Mouse (Mus musculus): ENCODE measurements around the gene Sfrp2. TPM values are rescaled to one million over a fixed set of nuclear protein-coding genes. Genes with fewer than 3 reads are reported as not detected.
A peak's percentile ranks its signal among the peaks of the same experiment; 100 is the strongest.

The Sfrp2 gene
- polyA plus RNA-seq, 1 experiment from 2014 or later, result 41.8 TPM

DNA sequence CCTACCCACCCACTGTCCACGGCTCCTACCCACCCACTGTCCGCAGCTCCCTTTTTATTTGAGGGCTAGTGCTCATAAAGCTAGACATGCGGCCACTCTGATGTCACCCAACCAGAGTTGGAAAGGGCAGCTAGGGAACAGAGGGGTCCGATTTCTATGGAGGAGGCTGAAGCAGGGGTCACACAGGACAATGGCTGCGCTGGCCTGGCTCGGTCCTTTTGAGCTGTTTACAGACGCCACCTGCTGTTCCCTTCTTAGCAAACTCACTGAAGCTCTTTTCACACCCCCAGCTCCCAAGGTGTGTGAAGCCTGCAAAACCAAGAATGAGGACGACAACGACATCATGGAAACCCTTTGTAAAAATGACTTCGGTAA is 2.9 kb downstream of the Sfrp2 start:
- no peak overlapping the region for H3K4me3 ChIP-seq (ENCODE audit: low read depth, low read length)

DNA sequence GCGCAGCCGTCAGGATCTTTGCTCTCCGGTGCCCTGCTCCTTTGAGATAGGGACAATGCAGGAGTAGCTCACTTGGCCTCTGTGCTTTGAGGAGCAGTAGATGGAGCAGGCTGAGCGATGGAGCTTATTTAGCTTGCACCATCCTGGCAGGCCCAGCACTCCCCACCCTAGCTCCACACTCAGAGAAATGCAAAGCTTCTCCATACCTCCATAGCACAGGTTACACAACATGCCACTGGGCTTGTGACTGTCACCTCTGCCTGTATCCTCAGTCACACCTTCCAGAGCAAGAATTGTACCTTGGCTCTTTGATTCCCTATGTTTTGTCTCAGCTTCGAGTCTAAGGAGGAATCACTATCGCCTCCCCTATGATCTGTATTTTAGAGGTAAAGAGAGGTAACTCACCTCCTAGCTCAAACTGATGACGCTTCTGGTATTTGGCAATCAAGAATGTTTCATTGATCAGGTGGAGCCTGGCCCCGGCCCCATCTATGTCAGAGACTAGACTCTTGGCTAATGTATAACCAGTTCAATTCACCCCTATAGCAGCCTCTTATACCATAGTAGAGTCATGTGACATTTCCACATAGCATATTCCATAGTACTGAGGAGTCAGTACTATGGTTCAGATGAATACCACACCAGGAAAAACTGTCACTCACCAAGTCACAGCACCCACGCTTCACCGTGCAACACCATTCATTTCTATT is 5.2 kb downstream of the Sfrp2 start:
- Histone ChIP-seq H3K27ac (ENCODE audit: low read length) (no peak overlapping the region), H3K36me3 (ENCODE audit: insufficient read depth, low read length) (no peaks in the 10 kb centered on the region), H3K9me3 (ENCODE audit: low read length) (no peaks in the 10 kb centered on the region), H3K9ac (replicated peaks; ENCODE audit: low read depth) (no peak overlapping the region), H3K4me1 (ENCODE audit: insufficient read depth, low read depth, low read length) (no peaks in the 10 kb centered on the region), H3K27me3 (replicated peaks; ENCODE audit: insufficient read depth, low read length) (peaks cover 16% of the 10 kb centered on the region; the same call in 1 of the 2 replicates), H3K4me2 (replicated peaks; ENCODE audit: low read depth, low read length) (no peak overlapping the region), H3K4me3 (ENCODE audit: low read depth, low read length) (no peak overlapping the region)
- no peak for DNase-seq (ENCODE audit: low spot score)
- WGBS, result 84% methylated on average over 10 of the region's 10 CpGs
- TF ChIP-seq CTCF (IDR thresholded peaks at IDR 0.05) (no peak), EP300 (IDR thresholded peaks at IDR 0.05) (no peak)
- ATAC-seq, result no peak

More for the DNA sequence above, 2.9 kb downstream of the Sfrp2 start:
- Histone ChIP-seq H3K4me2 (replicated peaks; ENCODE audit: low read depth, low read length) (no peak overlapping the region), H3K9me3 (ENCODE audit: low read length) (no peaks in the 10 kb centered on the region), H3K27me3 (replicated peaks; ENCODE audit: insufficient read depth, low read length) (peaks cover 32% of the 10 kb centered on the region), H3K4me1 (ENCODE audit: insufficient read depth, low read depth, low read length) (no peaks in the 10 kb centered on the region), H3K36me3 (ENCODE audit: insufficient read depth, low read length) (no peaks in the 10 kb centered on the region), H3K27ac (ENCODE audit: low read length) (no peak overlapping the region), H3K9ac (replicated peaks; ENCODE audit: low read depth) (no peak overlapping the region)
- TF ChIP-seq EP300 (IDR thresholded peaks at IDR 0.05) (no peak), CTCF (IDR thresholded peaks at IDR 0.05) (no peak)
- no peak for ATAC-seq
- DNase-seq (ENCODE audit: low spot score), result no peak
- WGBS, result 34% methylated on average over 10 of the region's 10 CpGs

DNA sequence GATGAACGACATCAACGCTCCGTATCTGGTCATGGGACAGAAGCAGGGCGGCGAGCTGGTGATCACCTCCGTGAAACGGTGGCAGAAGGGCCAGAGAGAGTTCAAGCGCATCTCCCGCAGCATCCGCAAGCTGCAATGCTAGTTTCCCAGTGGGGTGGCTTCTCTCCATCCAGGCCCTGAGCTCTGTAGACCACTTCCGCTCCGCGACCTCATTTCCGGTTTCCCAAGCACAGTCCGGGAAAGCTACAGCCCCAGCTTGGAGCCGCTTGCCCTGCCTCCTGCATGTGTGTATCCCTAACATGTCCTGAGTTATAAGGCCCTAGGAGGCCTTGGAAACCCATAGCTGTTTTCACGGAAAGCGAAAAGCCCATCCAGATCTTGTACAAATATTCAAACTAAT is 7.2 kb downstream of the Sfrp2 start:
- Histone ChIP-seq H3K4me2 (replicated peaks; ENCODE audit: low read depth, low read length) (no peak overlapping the region), H3K27me3 (replicated peaks; ENCODE audit: insufficient read depth, low read length) (0 out of 2 replicates have a peak, but pooled peaks cover 7% of the 10 kb centered on the region), H3K36me3 (ENCODE audit: insufficient read depth, low read length) (no peaks in the 10 kb centered on the region), H3K27ac (ENCODE audit: low read length) (no peak overlapping the region), H3K4me3 (ENCODE audit: low read depth, low read length) (no peak overlapping the region), H3K4me1 (ENCODE audit: insufficient read depth, low read depth, low read length) (no peaks in the 10 kb centered on the region), H3K9me3 (ENCODE audit: low read length) (no peaks in the 10 kb centered on the region), H3K9ac (replicated peaks; ENCODE audit: low read depth) (no peak overlapping the region)
- no peak for ATAC-seq
- TF ChIP-seq CTCF (IDR thresholded peaks at IDR 0.05), result no peak
- TF ChIP-seq EP300 (IDR thresholded peaks at IDR 0.05), result no peak
- DNase-seq (ENCODE audit: low spot score), result no peak
- WGBS, result 91% methylated on average over 18 of the region's 18 CpGs

GRCm38 (mm10) chr3:83775403-83775802 is 9.3 kb downstream of the Sfrp2 start:
- Histone ChIP-seq H3K4me3 (ENCODE audit: low read depth, low read length) (no peak overlapping the region), H3K9me3 (ENCODE audit: low read length) (no peaks in the 10 kb centered on the region), H3K27ac (ENCODE audit: low read length) (no peak overlapping the region), H3K4me2 (replicated peaks; ENCODE audit: low read depth, low read length) (no peak overlapping the region), H3K27me3 (replicated peaks; ENCODE audit: insufficient read depth, low read length) (no peaks in the 10 kb centered on the region), H3K36me3 (ENCODE audit: insufficient read depth, low read length) (no peaks in the 10 kb centered on the region), H3K4me1 (ENCODE audit: insufficient read depth, low read depth, low read length) (no peaks in the 10 kb centered on the region), H3K9ac (replicated peaks; ENCODE audit: low read depth) (no peak overlapping the region)
- DNase-seq (ENCODE audit: low spot score) (no peak), ATAC-seq (peak; percentile 38; the same call in 1 of the 2 replicates)
- WGBS, result 81% methylated on average over 9 of the region's 9 CpGs
- TF ChIP-seq EP300 (IDR thresholded peaks at IDR 0.05) (no peak), CTCF (IDR thresholded peaks at IDR 0.05) (no peak)

DNA sequence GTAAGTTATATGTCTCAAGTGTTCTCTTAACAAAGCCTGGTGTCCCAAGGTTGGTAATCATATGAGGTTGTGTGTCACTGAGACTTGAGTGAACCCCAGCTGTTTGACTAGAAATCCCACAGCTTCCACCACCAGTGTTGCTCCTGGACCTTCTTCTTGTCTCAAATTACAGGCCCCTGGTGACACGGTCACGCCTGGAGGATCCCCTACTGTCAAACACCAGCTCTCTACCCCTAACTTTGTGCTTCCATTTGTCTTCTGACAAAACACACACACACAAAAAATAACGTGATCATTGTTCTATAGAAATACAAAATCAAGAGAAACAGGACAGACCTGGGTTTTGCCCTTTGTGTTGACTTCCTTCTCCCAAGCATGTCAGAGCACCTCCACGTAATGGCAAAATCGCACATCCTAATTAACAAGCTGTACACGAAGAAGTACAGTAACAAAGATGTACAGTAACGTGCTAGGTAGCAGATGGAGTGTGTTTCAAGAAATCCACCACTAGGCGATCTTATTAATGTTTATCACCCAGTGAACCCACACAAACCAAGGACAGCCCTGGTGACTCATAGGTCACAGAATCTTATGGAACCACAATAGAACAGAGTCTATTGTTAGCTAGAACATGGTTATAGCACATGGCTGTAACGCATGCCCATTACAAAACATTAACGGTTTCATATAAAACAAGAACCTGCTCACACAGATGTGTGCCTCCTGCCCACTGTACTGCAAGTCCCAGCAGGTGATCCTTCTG is 15.5 kb downstream of the Sfrp2 start:
- no peak overlapping the region for H3K27ac ChIP-seq (ENCODE audit: low read length)
- TF ChIP-seq CTCF (IDR thresholded peaks at IDR 0.05) (no peak), EP300 (IDR thresholded peaks at IDR 0.05) (no peak)
- WGBS, result 83% methylated on average over 10 of the region's 10 CpGs

GRCm38 (mm10) chr3:83783716-83784469 is 17.8 kb downstream of the Sfrp2 start:
- no peak for DNase-seq (ENCODE audit: low spot score)
- Histone ChIP-seq H3K4me1 (ENCODE audit: insufficient read depth, low read depth, low read length) (no peaks in the 10 kb centered on the region), H3K9me3 (ENCODE audit: low read length) (no peaks in the 10 kb centered on the region), H3K4me2 (replicated peaks; ENCODE audit: low read depth, low read length) (0 out of 2 replicates have a peak overlapping the region, but pooled peaks have one; percentile 15), H3K27me3 (replicated peaks; ENCODE audit: insufficient read depth, low read length) (no peaks in the 10 kb centered on the region), H3K4me3 (ENCODE audit: low read depth, low read length) (no peak overlapping the region), H3K27ac (ENCODE audit: low read length) (no peak overlapping the region), H3K9ac (replicated peaks; ENCODE audit: low read depth) (no peak overlapping the region), H3K36me3 (ENCODE audit: insufficient read depth, low read length) (no peaks in the 10 kb centered on the region)
- no peak for TF ChIP-seq CTCF (IDR thresholded peaks at IDR 0.05)
- no peak for TF ChIP-seq EP300 (IDR thresholded peaks at IDR 0.05)
- ATAC-seq, result peak; percentile 25
- 20% methylated on average over 11 of the region's 11 CpGs for whole genome bisulfite sequencing

More for the DNA sequence above, 15.5 kb downstream of the Sfrp2 start:
- Histone ChIP-seq H3K4me2 (replicated peaks; ENCODE audit: low read depth, low read length) (no peak overlapping the region), H3K36me3 (ENCODE audit: insufficient read depth, low read length) (no peaks in the 10 kb centered on the region), H3K4me3 (ENCODE audit: low read depth, low read length) (no peak overlapping the region), H3K9me3 (ENCODE audit: low read length) (no peaks in the 10 kb centered on the region), H3K4me1 (ENCODE audit: insufficient read depth, low read depth, low read length) (no peaks in the 10 kb centered on the region), H3K27me3 (replicated peaks; ENCODE audit: insufficient read depth, low read length) (no peaks in the 10 kb centered on the region), H3K9ac (replicated peaks; ENCODE audit: low read depth) (no peak overlapping the region)
- ATAC-seq (no peak), DNase-seq (ENCODE audit: low spot score) (no peak)

All from lung, postnatal 0 days (tissue).